Mouse (Mus musculus) stomach, embryonic 16.5 days (tissue): ENCODE measurements around the gene Lama2. TPM values are rescaled to one million over a fixed set of nuclear protein-coding genes. Genes with fewer than 3 reads are reported as not detected.
A peak's percentile ranks its signal among the peaks of the same experiment; 100 is the strongest.

ENCODE experiments used
- ATAC-seq: fragments of 200-750 bp; cut with Nextera tagmentation; 2 replicates; pipeline ENCODE4 v1.8.0; 2017; ENCODE audit warnings: moderate number of reproducible peaks, moderate TSS enrichment; ENCODE audit not compliant: insufficient read depth, low FRiP score
- H3K27ac ChIP-seq: fragments of 300-500 bp; sonication (generic); 2 replicates; pipeline ENCODE4 v1.5.1; 2014; ENCODE audit warnings: low read length
- H3K27me3 ChIP-seq: fragments of 300-500 bp; sonication (generic); 2 replicates; pipeline ENCODE4 v1.6.1; 2014; ENCODE audit warnings: low read length, control low read depth, mixed read lengths; ENCODE audit not compliant: control insufficient read depth, insufficient read depth
- H3K36me3 ChIP-seq: fragments of 300-500 bp; sonication (generic); 2 replicates; pipeline ENCODE4 v1.6.1; 2014; ENCODE audit warnings: low read length; ENCODE audit not compliant: control insufficient read depth, insufficient read depth
- H3K4me1 ChIP-seq: fragments of 300-500 bp; sonication (generic); 2 replicates; pipeline ENCODE4 v1.6.1; 2014; ENCODE audit warnings: low read length, control low read depth, mixed read lengths; ENCODE audit not compliant: control insufficient read depth, insufficient read depth
- H3K4me2 ChIP-seq: fragments of 300-500 bp; sonication (generic); 2 replicates; pipeline ENCODE4 v1.6.1; 2014; ENCODE audit warnings: low read depth, low read length, mixed read lengths
- H3K4me3 ChIP-seq: fragments of 300-500 bp; sonication (generic); replicated peaks from 2 replicates; pipeline ENCODE4 v1.5.1; 2014; ENCODE audit warnings: mild to moderate bottlenecking, low read length
- H3K9ac ChIP-seq: fragments of 300-500 bp; sonication (generic); 2 replicates; pipeline ENCODE4 v1.6.1; 2014; ENCODE audit warnings: low read length
- H3K9me3 ChIP-seq: fragments of 300-500 bp; sonication (generic); replicated peaks from 2 replicates; pipeline ENCODE4 v1.6.1; 2016; ENCODE audit warnings: low read length, control low read depth; ENCODE audit not compliant: control insufficient read depth
- WGBS: fragments of 180-500 bp; shearing (Covaris S2); extraction: QIAGEN DNeasy Blood & Tissue Kit; methylation state at CpG from one replicate; pipeline ENCODE4 v1.1.7; 2014; 5-methylcytosine and 5-hydroxymethylcytosine counted together
- polyA plus RNA-seq: library from polyadenylated mRNA; unstranded; fragments of >200 nt; fragmentation: Nextera tagmentation; extraction: Ambion mirVana; gene quantifications from 2 replicates; pipeline ENCODE4 v1.2.1, GENCODE M21; 2015

Lama2 gene
- polyA plus RNA-seq, 1 experiment from 2014 or later = 19.9 TPM

DNA sequence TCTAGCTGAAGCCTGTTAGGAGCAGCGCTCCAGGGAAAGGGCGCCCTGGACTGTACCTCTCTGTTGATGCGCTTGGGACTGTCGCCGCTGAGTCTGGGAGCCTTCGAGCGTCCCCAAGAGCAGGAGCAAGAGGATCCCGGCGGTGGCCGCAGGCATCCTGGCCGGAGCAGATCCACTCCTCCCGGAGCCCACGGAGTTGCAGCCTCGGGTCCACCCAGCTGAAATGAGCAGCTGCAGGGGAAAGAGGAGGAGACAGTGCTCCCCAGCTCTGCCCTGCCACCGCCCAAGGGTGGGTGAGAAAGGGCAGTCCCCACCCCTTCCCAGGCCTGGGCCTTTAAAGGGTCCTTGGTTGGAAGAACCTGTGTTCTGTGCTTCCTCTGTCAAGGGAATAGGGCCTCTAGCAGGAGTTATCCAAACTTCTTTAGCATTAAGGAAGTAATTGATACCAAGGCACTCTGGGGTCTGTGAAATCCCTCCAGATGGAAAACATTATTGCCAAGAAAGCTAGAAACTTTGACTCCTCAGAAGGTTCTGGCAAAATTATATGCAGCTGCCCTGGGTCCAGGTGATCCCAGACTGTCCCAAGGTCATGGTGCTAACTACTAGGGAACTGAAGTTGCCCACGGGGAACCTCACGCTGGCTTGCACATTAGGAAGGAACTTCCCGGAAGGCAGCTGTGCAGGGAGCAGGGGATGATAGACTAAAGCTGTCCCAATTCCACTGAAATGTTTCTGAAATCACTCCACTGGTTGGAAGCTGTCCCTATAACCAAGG is 2.7 kb downstream of the Lama2 start:
- WGBS = 11% methylated on average over 18 of the region's 18 CpGs
- no peaks in the 10 kb centered on the region for H3K27me3 ChIP-seq
- peak; percentile 83 for ATAC-seq
- peak overlapping the region; percentile 66 for H3K27ac ChIP-seq
- H3K9ac ChIP-seq = peak overlapping the region; percentile 68
- peak overlapping the region; percentile 55 for H3K4me3 ChIP-seq
- no peaks in the 10 kb centered on the region for H3K9me3 ChIP-seq
- H3K4me1 ChIP-seq = peaks cover 6% of the 10 kb centered on the region; the same call in 1 of the 2 replicates
- peak overlapping the region; percentile 60 for H3K4me2 ChIP-seq
- H3K36me3 ChIP-seq = no peaks in the 10 kb centered on the region

DNA sequence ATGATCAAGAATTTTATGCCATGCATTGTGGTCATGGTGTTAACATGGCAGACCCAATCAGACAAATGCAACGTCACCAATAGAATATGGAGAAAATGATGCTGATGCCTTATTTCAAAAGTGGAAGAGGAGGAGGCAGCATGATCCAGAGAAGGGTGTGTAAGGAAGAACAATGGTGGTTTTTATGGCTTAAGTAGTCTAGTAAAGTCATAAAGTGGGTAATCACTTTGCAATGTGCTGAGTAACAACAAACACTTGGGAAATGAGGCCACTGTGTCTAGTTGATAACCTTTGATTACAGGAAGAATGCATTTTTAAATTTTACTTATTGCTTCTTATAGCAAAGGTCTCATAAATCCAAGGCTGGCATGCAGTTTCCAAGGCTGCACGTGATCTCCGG is 23.9 kb downstream of the Lama2 start:
- H3K4me3 ChIP-seq = no peak overlapping the region
- no peak overlapping the region for H3K9ac ChIP-seq
- H3K4me1 ChIP-seq = no peaks in the 10 kb centered on the region
- H3K9me3 ChIP-seq = no peaks in the 10 kb centered on the region
- no peaks in the 10 kb centered on the region for H3K36me3 ChIP-seq
- 88% methylated on average over 3 of the region's 3 CpGs for WGBS
- H3K27me3 ChIP-seq = no peaks in the 10 kb centered on the region
- H3K4me2 ChIP-seq = no peak overlapping the region
- no peak overlapping the region for H3K27ac ChIP-seq
- no peak for ATAC-seq

DNA sequence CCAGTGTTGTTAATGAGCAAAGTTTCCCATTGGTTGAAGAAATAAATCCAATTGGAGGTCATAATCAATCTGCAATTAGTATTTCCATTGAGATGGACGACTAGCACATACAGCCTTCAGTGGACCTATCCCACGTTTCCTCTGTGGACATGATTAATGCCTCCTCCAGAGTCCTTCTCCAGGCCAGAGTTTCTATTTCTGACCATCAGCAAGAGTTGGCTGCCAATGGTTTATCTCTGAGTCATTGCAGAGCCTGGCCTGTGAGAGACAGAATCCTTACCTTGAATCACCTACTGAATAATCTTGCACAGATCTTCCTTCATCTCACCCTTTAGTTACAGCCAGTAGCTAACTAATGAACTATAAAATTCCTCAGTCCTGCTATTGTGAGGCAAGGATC is 86.3 kb downstream of the Lama2 start:
- ATAC-seq = no peak
- Histone ChIP-seq H3K27ac (no peak overlapping the region), H3K4me1 (no peaks in the 10 kb centered on the region), H3K27me3 (no peaks in the 10 kb centered on the region), H3K4me2 (no peak overlapping the region), H3K4me3 (no peak overlapping the region), H3K9ac (no peak overlapping the region), H3K36me3 (no peaks in the 10 kb centered on the region), H3K9me3 (no peaks in the 10 kb centered on the region)
- WGBS = 59% methylated on average over 2 of the region's 2 CpGs

DNA sequence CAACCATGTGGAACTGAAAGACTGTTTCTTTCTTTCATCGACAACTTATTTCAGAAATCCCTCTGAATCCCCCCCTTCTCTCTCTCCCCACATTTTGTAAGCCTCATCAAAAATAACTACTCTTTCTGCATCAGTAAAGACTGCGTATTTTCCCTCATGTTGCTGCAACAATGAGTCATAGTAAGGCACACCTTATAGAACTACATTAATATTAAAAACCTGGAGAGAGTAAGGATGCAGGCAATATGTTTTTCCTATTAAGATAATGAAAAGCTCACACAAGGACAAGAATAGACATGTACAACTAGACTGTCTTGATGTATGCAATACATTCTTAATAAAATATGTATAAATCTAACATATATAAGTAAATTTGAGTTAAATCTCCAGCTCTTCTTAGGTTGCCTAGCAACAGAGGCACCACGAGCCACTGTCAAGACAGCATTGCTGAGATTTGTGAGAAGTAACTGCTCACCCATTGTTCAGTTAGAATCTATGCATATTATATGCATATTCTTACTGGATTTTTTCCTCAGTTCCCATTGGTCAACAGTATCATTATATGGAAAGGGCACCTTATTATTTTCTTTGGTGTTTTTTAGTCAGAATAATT is 110.6 kb downstream of the Lama2 start:
- Histone ChIP-seq H3K27me3 (no peaks in the 10 kb centered on the region), H3K9ac (no peak overlapping the region), H3K9me3 (no peaks in the 10 kb centered on the region), H3K4me1 (no peaks in the 10 kb centered on the region), H3K4me2 (no peak overlapping the region), H3K36me3 (no peaks in the 10 kb centered on the region), H3K4me3 (no peak overlapping the region), H3K27ac (no peak overlapping the region)
- 79% methylated on average over 3 of the region's 3 CpGs for WGBS
- no peak for ATAC-seq

DNA sequence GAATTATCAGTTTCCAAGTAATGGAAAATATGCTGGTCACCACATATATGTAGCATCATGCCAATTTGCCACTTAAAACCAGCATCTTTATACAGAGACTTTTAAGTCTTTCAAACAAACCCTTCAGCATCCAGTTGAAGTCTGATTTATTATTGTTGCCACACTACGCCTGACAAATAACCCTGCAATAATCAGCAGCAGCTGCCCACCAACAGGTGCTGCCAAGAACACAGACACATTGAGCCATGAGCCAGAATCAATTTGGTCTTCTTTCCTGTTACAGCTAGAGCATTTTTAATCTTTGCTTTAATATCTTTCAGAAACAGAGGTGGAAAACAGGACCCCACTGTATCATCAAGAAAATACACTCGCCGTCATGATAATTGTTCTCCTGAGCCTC is 118.7 kb downstream of the Lama2 start:
- Histone ChIP-seq H3K36me3 (no peaks in the 10 kb centered on the region), H3K27ac (no peak overlapping the region), H3K9me3 (no peaks in the 10 kb centered on the region), H3K4me2 (no peak overlapping the region), H3K4me1 (no peaks in the 10 kb centered on the region), H3K27me3 (no peaks in the 10 kb centered on the region), H3K9ac (no peak overlapping the region), H3K4me3 (no peak overlapping the region)
- ATAC-seq = no peak
- 75% methylated on average over 3 of the region's 3 CpGs for WGBS

DNA sequence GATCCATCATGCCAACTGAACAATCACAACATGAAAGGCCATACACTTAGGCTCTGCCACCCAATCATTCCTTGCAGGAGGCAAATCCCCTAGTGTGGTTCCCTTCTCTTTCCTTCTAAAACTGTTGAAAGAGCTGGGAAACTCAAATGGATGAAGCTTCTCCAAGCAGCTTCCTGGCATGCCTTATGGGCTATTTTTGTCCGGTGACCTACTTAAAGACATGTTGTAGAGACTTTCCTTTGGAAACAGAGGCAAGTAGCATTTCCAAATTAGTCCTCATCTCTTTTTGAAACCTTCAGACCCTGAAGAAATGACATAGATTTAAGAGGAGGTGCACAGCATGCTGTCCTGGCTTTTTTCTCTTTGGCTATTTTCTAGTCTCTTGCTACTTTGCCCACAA is 131.1 kb downstream of the Lama2 start:
- Histone ChIP-seq H3K9ac (no peak overlapping the region), H3K27ac (no peak overlapping the region)
- WGBS = 78% methylated on average over 1 of the region's 1 CpGs

DNA sequence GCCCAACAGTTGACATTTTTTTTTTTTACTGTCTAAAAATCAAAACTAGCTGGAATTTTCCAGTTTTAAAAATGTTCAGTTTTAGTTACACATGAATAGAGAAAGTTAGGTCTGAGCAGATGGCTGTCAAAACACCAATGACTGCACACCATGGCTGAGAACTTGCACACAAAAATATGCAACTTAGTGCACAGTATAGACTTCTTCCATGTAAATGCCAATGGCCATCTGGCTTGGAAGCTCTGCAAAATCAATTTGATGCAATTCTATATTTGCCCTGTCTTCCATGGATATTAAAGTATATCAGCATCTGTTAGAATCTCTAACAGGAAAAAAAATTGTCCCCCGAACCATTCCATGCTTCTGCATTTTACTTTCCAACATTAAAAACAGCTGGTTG is 135.5 kb downstream of the Lama2 start:
- Histone ChIP-seq H3K9me3 (no peaks in the 10 kb centered on the region), H3K27ac (no peak overlapping the region), H3K4me1 (no peaks in the 10 kb centered on the region), H3K36me3 (no peaks in the 10 kb centered on the region), H3K4me2 (no peak overlapping the region), H3K4me3 (no peak overlapping the region), H3K27me3 (no peaks in the 10 kb centered on the region), H3K9ac (no peak overlapping the region)
- ATAC-seq = no peak
- WGBS = 77% methylated on average over 1 of the region's 1 CpGs

More for the DNA sequence above, 131.1 kb downstream of the Lama2 start:
- Histone ChIP-seq H3K4me2 (no peak overlapping the region), H3K9me3 (no peaks in the 10 kb centered on the region), H3K36me3 (no peaks in the 10 kb centered on the region), H3K27me3 (no peaks in the 10 kb centered on the region), H3K4me3 (no peak overlapping the region), H3K4me1 (no peaks in the 10 kb centered on the region)
- ATAC-seq = no peak

DNA sequence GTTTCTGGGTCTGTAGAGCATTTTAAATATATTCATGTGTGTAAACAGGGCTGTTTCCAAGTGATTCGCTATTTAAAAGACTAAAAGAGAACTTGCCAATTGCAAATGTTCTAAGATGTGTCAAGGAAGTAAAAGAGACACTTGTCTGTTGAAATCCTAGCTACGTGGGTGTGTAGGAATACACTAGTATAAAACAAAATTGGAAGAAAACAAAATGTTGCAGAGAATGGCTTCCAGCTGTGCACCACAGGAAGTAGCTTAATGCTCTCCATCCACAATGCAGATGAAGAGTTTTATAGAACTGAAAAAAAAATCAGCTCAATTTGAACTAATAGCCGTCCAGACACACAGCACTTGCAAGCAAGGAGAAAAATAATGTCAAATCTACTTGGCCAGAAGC is 144.0 kb downstream of the Lama2 start:
- Histone ChIP-seq H3K9ac (no peak overlapping the region), H3K4me2 (no peak overlapping the region), H3K4me1 (no peaks in the 10 kb centered on the region), H3K27ac (no peak overlapping the region), H3K27me3 (no peaks in the 10 kb centered on the region), H3K36me3 (no peaks in the 10 kb centered on the region), H3K9me3 (no peaks in the 10 kb centered on the region), H3K4me3 (no peak overlapping the region)
- 43% methylated on average over 3 of the region's 3 CpGs for WGBS
- ATAC-seq = no peak

DNA sequence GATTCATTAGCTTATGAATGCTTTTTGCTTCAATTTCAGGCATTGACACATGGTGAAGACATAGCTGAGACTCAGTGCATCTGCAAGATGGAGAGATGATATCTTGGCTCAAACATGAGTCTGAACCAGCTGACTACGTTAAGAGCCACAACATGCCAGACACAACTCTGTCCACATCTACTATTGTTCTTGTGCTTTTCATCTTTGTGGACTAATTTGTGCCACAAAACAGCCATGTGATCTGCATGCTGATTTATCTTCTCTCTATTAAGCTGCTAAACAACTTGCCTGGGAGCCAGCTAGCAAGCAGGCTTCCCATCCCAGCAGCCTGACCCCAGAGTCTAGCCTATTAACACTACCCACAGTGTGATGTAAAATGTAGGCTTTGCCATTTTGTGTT is 151.3 kb downstream of the Lama2 start:
- Histone ChIP-seq H3K4me3 (no peak overlapping the region), H3K9me3 (no peaks in the 10 kb centered on the region), H3K27me3 (no peaks in the 10 kb centered on the region), H3K27ac (no peak overlapping the region), H3K36me3 (no peaks in the 10 kb centered on the region), H3K9ac (no peak overlapping the region), H3K4me2 (no peak overlapping the region), H3K4me1 (no peaks in the 10 kb centered on the region)
- ATAC-seq = no peak
- 84% methylated on average over 1 of the region's 1 CpGs for WGBS
